Mouse (Mus musculus): ENCODE results near the gene Golga4.

The Golga4 gene

DNA sequence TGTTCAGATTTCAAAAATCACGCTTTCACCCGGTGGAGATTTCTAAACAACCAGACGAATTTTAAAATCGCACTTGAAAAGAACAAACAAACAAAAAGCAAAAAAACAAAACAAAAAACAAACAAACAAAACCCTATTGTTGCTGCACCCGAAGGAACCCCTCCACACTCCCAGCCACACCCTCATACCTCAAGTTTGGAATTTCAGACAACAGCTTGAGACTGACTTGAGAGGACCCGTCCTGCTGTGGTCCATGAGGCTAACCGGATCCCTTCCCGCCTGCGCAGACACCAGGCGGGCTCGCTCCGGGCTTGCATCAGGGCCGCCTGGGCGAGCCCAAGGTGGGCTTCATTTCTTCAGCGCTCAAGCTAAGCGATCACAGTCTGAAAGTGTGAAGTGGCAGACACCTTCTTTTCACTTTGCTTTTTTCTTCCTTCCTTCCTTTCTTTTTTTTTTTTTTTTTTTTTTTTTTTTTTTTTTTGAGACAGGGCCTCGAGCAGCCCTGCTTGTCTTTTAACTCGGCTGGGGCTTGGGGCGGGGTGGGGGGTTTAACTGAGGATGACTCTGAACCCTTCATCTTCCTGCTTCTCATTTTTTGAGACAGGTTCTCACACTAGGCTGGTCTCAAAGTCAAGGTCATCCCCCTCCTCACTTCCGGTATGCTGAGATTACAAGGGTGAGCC, 17.0 kb upstream of the Golga4 start:
- no peak for DNase-seq (ENCODE audit: low spot score in 2 of 2)

DNA sequence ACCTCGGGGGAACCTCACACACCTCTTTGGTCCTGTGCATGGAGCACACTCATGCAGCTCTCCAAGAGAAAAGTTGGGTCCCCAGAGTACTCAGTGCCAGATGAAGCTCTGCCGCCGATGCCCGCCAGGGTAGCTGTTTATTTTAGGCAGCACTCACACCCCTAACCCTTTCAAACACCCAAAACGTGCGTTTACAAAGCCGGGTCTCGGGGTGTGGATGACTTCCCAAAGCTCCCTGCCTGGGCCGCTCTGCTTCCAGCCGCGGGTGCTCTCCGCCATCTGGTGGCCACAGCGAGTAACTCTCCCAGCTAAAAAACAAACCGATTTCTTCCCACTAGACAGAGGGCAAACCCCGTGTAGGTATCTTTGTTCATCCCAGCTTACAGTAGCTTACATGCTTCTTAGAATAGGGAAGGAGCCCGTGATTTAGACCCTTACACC, 16.5 kb upstream of the Golga4 start:
- DNase-seq (ENCODE audit: low spot score in 2 of 2): peak; percentile 68 to 76

DNA sequence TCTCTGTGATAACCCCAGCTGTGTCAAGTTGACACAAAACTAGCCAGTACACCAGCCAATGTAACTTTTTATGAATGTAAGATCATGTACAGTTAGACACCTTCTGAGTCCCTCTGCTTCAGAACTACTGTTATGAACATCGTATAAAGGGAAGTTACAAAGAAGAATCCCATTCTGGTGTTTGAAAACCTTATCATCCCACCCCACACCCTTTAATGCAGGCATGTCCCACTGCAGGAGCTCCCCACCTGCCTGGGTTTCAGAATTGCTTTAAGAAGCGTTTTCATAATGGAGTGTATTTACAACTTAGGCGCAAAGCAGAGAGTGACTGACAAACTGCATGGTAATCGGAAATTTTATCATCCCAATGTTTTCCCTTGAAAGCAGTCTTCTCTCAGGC, 14.9 kb upstream of the Golga4 start:
- no peak for DNase-seq (ENCODE audit: low spot score in 2 of 2)

DNA sequence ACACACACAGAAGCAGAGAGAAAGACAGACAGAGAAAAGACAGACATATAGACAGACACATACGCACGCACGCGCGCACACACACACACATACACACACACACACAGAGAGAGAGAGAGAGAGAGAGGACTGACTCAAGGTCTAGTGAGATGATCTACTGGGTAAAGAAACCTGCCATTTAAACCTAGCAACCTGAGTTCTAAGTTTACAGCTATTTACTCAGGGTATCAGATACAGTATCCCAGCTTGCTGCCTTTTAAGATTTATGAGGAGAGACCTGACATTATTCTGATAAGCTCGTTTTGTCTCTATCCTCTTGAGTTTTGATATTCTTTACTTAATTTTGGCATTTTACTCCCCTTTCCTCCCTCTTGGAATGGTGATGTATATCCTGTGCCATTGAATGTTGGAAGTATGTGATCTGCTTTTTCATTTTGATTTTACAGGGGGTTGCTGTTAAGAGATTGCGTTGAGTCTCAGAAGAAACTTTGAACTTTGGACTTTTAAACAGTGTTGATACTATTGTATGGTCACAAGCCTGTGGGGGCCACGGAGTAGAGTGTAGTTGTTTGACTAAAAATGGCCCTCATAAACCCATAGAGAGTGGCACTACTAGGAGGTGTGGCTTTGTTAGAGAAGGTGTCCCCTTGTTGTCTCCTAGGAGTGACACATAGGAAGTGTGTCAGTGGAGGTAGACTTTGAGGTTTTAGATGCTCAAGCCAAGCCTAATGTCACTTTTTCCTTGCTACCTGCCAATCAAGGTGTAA, 13.0 kb upstream of the Golga4 start:
- no peak for DNase-seq (ENCODE audit: low spot score in 2 of 2)

DNA sequence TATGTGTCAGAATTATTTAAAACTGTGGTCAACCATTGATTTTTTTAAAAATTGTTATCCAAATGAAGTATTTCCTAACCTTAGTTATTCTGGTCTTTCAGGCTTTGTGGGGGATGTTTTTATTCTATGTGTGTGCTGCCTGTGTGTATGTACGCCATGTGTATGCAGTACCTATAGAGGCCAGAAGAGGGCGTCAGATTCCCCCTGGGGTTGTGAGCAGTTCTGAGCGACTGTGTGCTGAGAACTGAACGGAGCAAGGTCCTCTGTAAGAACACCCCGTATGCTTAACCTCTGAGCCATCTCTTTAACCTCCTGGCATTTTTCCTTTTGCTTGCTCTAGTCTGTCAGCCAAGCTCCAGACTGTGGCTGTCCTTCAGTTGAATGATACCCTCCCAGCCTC, 12.0 kb upstream of the Golga4 start:
- no peak for DNase-seq (ENCODE audit: low spot score in 2 of 2)

DNA sequence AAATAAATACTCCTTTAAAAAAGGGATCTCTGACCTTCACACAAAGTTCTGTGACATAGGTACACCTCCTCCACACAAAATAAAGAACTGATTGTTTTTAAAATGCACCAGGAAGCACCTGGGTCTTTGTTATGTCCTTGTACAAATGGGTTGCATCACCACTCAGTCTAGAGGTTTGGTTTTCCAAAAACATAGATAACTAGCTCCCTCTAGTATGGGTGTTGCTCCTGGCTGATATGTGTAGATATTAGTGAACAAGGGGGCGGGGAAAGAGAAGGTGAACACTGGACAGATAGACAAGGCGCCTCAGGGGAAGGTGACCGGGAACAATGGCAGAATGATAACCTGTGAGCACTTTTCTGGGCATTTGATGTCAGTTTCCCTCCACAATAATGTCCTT, 10.1 kb upstream of the Golga4 start:
- DNase-seq (ENCODE audit: low spot score in 2 of 2): no peak

DNA sequence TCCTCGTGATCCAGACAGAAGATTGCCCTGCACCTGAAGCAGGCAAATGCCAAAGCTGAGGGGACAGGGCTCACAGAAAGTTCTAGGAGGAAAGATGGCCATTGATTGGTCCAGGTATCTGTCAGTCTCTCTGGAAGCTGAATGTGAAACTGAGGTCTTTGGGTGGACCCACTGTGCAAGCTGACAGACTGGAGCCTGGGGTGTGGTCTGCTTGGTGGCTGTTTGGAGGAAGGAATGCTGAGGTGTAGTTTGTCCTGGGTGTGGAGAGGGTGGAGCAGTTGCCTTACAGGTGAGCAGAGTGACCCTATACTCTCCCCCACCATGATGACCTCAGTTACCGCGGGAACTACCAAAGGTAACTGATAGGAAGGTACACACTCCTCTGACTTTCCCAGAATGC, 9.1 kb upstream of the Golga4 start:
- DNase-seq (ENCODE audit: low spot score in 2 of 2): no peak

DNA sequence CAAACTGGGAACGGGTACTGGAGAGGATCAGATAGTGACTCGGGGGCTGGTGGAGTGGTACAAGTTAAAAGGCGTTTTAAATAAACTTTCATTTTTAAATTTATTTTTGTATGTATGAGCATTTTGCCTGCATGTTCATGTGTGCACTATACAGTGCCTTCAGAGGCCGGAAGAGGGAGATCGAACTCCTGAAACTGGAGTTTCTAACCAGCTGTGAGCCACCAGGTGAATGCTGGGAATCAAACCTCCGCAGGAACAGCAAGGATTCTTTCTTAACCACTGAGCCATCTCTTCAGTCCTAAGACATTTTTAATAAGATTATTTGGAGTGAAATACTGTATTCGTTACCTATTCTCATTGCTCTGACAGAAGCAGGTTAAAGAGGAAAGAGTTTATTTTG, 8.0 kb upstream of the Golga4 start:
- DNase-seq (ENCODE audit: low spot score in 2 of 2): no peak

DNA sequence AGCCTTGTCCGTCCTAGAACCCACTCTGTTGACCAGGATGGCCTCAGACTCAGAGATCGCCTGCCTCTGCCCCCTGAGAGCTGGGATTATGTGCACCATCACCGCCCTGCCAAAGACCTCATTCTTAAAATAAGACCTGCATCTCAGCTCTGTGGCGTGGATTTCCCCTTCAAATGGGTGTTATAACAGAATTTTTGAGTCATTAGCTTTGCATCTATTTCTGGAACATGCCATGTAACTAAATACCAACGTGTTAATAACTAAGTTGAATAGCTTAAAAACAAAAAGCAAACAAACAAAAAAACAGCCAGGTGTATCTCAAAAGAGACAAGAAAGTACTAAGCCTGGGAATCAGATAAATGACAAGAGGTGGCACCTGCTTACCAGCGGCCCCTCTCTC, 5.1 kb upstream of the Golga4 start:
- no peak for DNase-seq (ENCODE audit: low spot score in 2 of 2)

DNA sequence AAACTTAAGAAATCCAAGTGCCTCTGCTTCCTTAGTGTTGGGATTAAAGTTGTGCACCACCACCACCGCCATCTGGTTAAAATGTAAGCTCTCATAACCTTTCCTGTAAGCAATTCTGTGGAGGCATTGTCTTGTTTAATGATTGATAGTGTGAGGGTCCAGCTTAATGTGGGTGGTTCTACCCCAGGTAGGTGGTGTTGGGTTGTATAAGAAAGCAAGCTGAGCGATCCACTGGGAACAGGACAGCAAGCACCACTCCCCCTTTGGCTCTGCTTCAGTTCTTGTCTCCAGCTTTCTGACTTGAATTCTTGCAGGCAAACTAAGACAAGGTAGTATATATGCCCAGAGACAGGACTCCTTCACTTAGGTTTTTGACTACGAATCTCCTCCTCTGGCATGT, 1.4 kb upstream of the Golga4 start:
- no peak for DNase-seq (ENCODE audit: low spot score in 2 of 2)

DNA sequence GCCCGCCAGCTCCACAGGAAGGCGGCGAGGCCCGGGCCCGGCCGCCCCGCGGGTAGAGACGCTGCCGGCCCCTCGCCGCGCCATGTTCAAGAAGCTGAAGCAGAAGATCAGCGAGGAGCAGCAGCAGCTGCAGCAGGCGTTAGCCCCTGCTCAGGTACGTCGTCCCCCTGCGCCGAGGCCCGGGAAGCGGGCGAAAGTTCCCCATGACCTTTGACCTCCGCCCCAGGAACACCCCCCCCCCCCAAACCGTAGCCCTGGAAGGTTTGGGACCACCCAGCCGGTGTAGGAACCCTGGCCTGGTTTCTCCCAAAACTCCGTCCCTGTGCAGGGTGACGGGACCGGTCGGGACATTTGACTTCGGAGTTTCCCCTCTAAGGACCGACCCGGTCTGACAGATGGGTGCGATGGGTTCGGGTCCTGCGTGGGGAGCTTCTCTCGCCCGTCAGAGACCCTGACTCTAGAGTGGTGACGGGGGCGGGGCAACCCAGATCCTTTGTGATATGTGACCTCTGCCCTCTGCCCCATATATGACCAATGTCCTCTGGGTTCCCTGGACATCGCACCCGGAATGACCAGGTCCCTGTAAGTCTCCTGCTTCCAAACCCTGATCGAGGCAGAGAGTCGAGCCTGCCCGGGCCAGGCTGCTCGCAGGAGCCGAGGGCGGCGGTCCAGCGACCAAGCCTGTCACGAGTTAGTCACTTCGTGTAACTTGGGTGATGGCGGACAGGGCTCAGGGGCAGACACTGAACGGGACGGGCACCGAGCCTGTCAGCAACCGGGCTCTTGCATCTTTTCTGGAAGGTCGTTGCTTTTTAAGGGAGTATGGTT, 551 bp downstream of the Golga4 start:
- peak in 1 of 2 experiments; percentile 21 for DNase-seq (ENCODE audit: low spot score in 2 of 2)

DNA sequence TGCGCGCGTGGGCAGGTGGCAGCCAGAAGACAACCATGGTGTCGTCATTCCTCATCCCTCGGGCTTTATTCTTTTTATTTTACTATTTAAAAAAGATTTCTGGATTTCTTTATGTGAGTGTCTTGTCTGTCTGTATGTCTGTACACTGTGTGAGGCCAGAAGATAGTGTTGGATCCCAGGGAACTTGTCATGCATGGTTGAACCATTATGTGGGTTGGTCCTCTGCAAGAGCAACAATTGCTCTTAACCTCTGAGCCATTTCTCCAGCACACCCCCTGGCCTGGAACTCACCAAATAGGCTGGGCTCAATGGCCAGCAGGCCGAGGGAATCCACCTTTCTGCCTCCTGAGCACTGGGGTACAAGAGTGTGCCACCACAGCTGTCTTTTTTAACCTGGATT, 1.5 kb downstream of the Golga4 start:
- no peak for DNase-seq (ENCODE audit: low spot score in 2 of 2)

DNA sequence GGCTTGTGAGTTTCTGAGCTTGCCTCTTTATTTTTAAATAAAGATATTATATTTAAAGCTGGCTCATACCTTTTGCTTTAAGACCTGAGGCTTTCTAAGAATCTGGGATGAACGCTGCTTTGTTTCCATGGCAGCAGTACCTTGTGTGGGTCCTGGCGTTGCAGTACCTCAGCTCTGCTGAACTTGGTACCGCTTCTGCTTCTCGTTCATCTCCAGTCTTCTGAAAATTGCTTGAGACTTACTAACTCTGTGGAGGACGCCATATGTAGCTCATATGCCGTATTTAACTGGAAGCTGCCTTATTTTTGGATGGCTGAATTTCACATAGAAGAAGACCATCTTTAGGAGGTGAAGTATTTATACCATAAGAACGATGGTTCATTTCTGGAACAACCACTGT, 2.5 kb downstream of the Golga4 start:
- no peak for DNase-seq (ENCODE audit: low spot score in 2 of 2)

DNA sequence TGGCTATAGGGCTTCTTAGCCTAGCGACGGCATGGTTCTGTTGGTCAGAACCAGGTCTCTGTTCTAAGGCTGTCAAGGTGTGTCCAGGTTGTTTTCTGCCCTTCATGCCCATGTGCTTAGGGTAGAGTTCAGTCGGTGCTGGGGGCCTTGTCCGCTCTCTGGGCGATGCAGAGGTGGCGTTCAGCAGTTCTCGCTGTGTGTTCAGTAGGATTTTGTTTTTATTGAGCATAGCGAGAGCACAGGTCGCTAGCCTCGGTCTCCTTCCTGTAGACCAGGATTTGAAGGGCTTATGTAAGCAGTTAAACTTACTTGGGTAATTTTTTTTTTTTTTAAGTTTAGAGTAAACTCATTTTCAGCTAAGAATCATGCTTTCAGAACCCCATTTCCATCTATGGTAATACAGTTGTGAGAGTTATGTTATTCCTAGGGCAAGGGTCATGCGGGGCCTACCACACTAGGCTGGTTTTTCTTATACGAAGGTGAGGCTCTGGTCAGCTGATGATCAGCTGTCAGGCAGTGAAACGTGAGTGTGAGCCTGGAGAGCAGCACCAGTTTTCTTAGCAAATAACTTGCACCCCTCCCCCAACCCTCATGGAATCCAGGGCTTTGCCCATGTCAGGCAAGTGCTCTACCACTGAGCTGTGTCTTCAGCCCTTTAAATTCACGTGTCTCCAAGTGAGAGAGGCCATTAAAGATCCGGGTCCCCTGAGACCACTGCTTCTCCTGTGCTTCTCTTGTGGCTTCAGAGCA, 5.0 kb downstream of the Golga4 start:
- no peak for DNase-seq (ENCODE audit: low spot score in 2 of 2)

DNA sequence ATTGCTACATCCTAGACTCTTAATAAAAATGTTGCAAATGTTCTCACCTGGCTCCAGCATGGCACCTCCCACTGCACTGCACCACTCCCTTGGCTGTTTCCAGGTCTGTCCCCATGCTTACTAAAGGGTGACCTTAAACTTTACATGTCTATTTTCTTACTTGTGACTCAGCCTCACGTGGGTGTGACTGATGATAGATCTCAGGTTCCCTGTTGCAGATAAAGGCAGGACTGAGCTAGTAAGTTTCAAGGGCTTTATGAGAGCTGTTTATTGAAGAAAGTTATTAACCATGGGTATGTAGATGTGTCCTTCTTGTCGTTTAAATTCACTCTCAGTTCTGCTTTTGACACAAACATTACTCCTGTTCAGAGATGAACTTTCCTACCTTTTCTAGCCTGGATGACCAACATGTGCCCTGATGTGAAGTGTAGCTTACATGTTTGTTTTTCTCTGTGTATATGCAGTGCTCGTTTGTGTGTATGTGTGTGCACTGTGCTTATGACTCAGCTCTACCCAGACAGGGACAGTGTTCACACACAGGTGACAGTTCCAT, 6.7 kb downstream of the Golga4 start:
- no peak for DNase-seq (ENCODE audit: low spot score in 2 of 2)

DNA sequence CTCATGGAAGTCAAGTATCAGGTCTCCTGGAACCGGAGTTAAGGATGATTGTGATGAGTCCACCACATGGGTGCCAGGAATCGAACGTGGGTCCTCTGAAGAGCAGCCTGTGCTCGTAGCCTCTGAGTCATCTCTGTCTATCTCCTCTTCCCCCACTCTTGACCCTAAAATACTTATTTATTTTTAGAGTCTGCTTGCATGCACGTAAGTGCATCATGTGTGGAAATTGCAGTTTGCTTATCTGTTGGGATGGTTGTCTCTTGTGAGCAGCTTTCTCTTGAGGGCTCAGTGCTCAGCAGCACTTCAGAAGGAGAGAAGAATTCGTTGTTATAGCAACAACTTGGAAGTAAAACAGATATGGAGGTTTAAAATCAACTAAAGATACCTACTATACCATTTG, 9.4 kb downstream of the Golga4 start:
- DNase-seq (ENCODE audit: low spot score in 2 of 2): no peak

DNA sequence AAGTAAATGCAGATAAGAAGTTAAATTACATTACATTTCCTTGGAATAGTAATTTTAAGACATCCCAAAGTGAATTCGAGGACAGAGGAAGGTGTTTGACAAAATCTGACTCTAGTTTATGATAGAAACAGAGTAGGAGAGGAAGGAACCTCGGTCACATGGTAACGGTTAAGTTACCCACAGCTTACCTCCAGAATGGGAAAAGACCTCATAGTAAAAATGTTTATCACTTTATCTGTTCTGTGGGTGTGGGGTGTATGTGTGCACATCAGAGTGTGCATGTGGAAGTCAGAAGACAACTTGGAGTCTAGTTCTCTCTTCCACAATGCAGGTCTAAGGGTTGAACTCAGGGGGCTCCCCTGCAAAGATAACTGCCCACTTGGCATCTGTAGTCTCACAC, 10.1 kb downstream of the Golga4 start:
- DNase-seq (ENCODE audit: low spot score in 2 of 2): no peak

DNA sequence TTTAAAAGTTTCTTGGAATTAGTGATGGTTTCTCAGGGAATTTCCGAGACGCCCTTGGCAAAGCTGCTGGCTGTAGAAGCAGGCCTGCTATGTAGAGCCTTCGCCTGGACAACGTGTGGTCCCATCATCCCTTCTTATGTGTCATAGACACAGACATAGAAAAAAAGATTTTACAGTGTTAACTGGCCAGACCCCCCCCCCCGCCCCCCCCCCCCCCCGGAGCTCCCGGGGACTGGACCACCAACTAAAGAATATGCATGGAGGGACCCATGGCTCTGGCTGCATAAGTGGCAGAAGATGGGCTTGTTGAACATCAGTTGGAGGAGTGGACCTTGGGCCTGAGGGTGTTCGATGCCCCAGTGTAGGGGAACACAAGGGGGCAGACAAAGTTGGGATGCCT, 11.6 kb downstream of the Golga4 start:
- DNase-seq (ENCODE audit: low spot score in 2 of 2): no peak

DNA sequence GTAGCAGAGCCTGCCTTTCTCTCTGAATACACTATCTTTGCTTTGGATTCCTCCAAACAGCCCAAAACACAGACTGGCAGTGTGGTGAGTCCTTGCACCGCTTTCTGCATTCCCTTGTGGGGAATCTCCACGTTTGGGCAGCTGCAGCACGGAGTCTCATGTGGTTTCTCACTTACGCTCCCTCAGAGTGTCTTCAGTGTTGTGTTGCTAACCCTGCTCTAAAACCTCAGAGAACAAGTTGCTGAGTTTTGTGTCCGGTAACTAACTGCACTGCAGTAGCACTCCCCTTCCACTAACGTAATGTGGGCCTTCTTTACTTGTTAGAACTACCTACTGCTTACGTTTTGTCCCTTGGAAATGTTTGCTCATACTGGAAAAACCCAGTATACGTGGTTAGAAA, 13.0 kb downstream of the Golga4 start:
- DNase-seq (ENCODE audit: low spot score in 2 of 2): no peak

DNA sequence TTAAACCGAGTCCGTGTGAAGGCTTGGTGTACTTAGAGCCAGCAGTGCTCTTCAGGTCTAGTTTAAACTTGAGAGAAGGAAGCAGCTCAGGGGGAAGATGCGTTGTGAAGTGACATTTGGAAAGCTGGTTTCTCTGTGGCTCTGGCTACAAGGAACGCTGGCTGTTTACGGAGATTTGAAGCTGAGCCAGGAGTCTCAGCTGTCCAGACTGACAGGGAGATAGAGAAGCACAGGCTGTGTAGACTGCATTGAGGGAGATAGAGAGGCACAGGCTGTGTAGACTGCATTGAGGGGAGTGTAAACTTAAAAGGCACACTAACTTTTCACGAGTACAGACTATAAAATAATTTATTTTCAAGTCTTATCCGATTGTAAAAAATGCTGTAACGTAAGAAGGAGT, 13.9 kb downstream of the Golga4 start:
- DNase-seq (ENCODE audit: low spot score in 2 of 2): peak in 1 of 2 experiments; percentile 12

DNA sequence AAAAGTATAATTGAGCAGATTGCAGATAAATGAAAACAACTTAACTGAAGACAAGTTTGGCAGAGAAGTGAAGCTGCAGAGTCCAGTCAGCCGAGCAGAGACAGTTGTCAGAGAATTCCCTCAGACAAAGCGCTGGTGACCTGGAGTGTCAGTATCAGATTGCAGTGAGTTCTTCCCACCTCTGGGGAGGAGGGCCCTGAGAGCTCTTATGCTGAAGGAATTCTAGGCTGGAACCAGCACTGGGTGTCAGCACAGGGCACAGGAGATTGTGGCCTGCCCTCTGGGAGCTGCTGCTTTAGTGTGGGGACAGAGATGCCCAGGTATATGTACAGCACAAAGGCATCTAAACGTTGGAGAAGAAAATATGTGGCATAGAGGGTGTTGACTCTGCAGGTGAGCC, 14.8 kb downstream of the Golga4 start:
- no peak for DNase-seq (ENCODE audit: low spot score in 2 of 2)

DNA sequence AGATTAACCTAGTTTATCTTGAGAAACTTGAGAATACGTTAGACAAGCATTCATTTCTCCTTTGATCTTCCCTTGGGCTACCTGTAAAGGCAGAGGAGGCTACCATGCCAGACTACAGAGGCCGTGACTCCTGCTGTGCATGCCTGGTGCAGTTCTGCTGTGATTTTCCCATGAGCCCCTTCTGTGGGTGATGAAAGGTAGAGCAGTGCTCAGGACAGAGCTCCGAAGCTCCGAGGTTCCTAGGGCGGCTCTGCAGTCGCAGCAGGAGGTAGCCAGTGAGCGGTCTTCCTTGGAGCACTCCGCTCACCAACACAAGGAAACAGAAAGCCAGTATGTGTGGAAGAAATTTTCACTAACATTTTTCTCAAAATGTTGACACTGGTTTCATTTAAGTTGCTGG, 15.6 kb downstream of the Golga4 start:
- DNase-seq (ENCODE audit: low spot score in 2 of 2): no peak
